Comparison of ENCODE assay signal across 10 mouse cellular contexts in genomic region chr9:119978811-119979441, GRCm38 (mm10). TPM values are rescaled to one million over a fixed set of nuclear protein-coding genes. Genes with fewer than 3 reads are reported as not detected.
DNase-seq lines count a peak whose midpoint lies in the region; ATAC-seq and TF ChIP-seq lines count a peak whose summit lies in the region.
"Had no signal": no experiment of that assay in that cellular context is flagged by ENCODE, and none has a peak within 500 bp of the region (broad histone marks: within the 10 kb centered on the region; RNA-seq: fewer than 3 reads in every experiment).

No protein-coding gene starts in this region.

- H3K9me3 ChIP-seq in heart, embryonic 16.5 days (replicated peaks; ENCODE audit: control insufficient read depth, low read length), result no peaks in the 10 kb centered on the region
- H3K9me3 ChIP-seq in G1E (replicated peaks), result peaks cover 2% of the 10 kb centered on the region; the same call in 1 of the 2 replicates
- H3K9me3 ChIP-seq: hindbrain, embryonic 12.5 days; liver, embryonic 13.5 days had no signal

- H3K27ac ChIP-seq in heart, embryonic 16.5 days (ENCODE audit: low read length), result peak overlapping the region; percentile 62
- H3K27ac ChIP-seq: liver, embryonic 13.5 days had no signal

- peaks cover 8% of the 10 kb centered on the region for H3K36me3 ChIP-seq in heart, embryonic 16.5 days (ENCODE audit: control insufficient read depth, insufficient read depth)
- H3K36me3 ChIP-seq in G1E (replicated peaks), result peaks cover 33% of the 10 kb centered on the region
- H3K36me3 ChIP-seq: hindbrain, embryonic 12.5 days had no signal

- peak overlapping the region; percentile 29; the same call in 1 of the 2 replicates for H3K9ac ChIP-seq in heart, embryonic 16.5 days (ENCODE audit: low read length)
- H3K9ac ChIP-seq: hindbrain, embryonic 12.5 days had no signal

- no peak for DNase-seq in heart, adult 18-20 months
- DNase-seq in 416B (ENCODE audit: low read depth) (peak; percentile 30), G1E (ENCODE audit: low spot score) (no peak)
- DNase-seq in left cerebral cortex, postnatal 25 days (ENCODE audit: low spot score in 2 of 2), result peak; percentile 59 to 94
- no peak for DNase-seq in yolk sac, embryonic 10.5 days (ENCODE audit: low spot score)
- DNase-seq in spleen, postnatal 14 days (ENCODE audit: low spot score in 2 of 2), result no peak
- DNase-seq in gastrocnemius, adult 18-20 months (ENCODE audit: low spot score), result no peak
- DNase-seq: liver, embryonic 13.5 days had no signal

- peaks cover 63% of the 10 kb centered on the region for H3K4me1 ChIP-seq in heart, embryonic 16.5 days (ENCODE audit: control insufficient read depth, insufficient read depth, low read length)
- H3K4me1 ChIP-seq in G1E (ENCODE audit: insufficient read depth, low read depth, low read length), result peaks cover 81% of the 10 kb centered on the region

- H3K27me3 ChIP-seq in heart, embryonic 16.5 days (ENCODE audit: control insufficient read depth, insufficient read depth, low read length), result no peaks in the 10 kb centered on the region
- H3K27me3 ChIP-seq in G1E (ENCODE audit: insufficient read depth, low read length), result no peaks in the 10 kb centered on the region; the same call in 1 of the 2 replicates

- no peak overlapping the region for H3K4me3 ChIP-seq in heart, embryonic 16.5 days (ENCODE audit: low read length)
- H3K4me3 ChIP-seq in G1E (ENCODE audit: low read depth, low read length), result peak overlapping the region; percentile 66; the same call in 1 of the 2 replicates
- H3K4me3 ChIP-seq: hindbrain, embryonic 12.5 days had no signal

- 68% methylated on average over 6 of the region's 6 CpGs for WGBS in heart, embryonic 16.5 days

- TF ChIP-seq CTCF in G1E (IDR thresholded peaks at IDR 0.05; ENCODE audit: low read depth, low read length), result no peak

- no peak for ATAC-seq in heart, embryonic 16.5 days (replicated peaks; ENCODE audit: extremely low read depth, insufficient read depth, low FRiP score)
- no peak for ATAC-seq in G1E (ENCODE audit: extremely low read depth, insufficient number of reproducible peaks, low FRiP score, poor library complexity, severe bottlenecking)

- intact Hi-C loops in left cerebral cortex, postnatal 25 days (cut with DNase I), result no loop called here

- no peak overlapping the region; the same call in 1 of the 2 replicates for H3K4me2 ChIP-seq in heart, embryonic 16.5 days (ENCODE audit: low read depth, low read length)
- H3K4me2 ChIP-seq: hindbrain, embryonic 12.5 days had no signal

RNA-seq across cellular contexts. Expression of gene Csrnp1, which starts 5.5 kb away (rescaled TPM):
- 6.5 and 9.4 TPM in 2 replicates for polyA plus RNA-seq in heart, embryonic 16.5 days (2015; fragmentation: Nextera tagmentation; extraction: Ambion mirVana)
- total RNA-seq in heart, adult 18-20 months (2021), result 10 to 100 TPM; 16.7 to 20.7 TPM
- total RNA-seq in G1E (2014; fragmentation: Nextera tagmentation) (17.0 and 26.5 TPM in 2 replicates), G1E (2017) (17.3 and 19.9 TPM in 2 replicates)
- 35.0 and 44.1 TPM in 2 replicates for polyA plus RNA-seq in G1E (2012)
- total RNA-seq in left cerebral cortex, postnatal 25 days (2021), result 10 to 100 TPM; 14.2 to 16.1 TPM
- total RNA-seq in gastrocnemius, adult 18-20 months (2021), result 10 to 100 TPM; 11.4 to 27.0 TPM

RNA-seq across cellular contexts. Expression of gene Ttc21a, which starts 41.5 kb away (rescaled TPM):
- polyA plus RNA-seq in heart, embryonic 16.5 days (2015; fragmentation: Nextera tagmentation; extraction: Ambion mirVana), result 0.37 and 0.39 TPM in 2 replicates
- total RNA-seq in heart, adult 18-20 months (2021), result under 1 TPM in 1 of 2 experiments, not detected in 1; 0.21 TPM
- total RNA-seq in G1E (2014; fragmentation: Nextera tagmentation) (not detected in 2 replicates), G1E (2017) (0.17 and 0.38 TPM in 2 replicates)
- polyA plus RNA-seq in G1E (2012), result 0.02 and 0.06 TPM in 2 replicates
- total RNA-seq in left cerebral cortex, postnatal 25 days (2021), result under 1 TPM; 0.43 to 0.60 TPM
- not detected for total RNA-seq in gastrocnemius, adult 18-20 months (2021)

RNA-seq across cellular contexts. Expression of gene Gorasp1, which starts 41.6 kb away (rescaled TPM):
- polyA plus RNA-seq in heart, embryonic 16.5 days (2015; fragmentation: Nextera tagmentation; extraction: Ambion mirVana), result 22.4 and 23.1 TPM in 2 replicates
- 10 to 100 TPM; 31.8 to 35.8 TPM for total RNA-seq in heart, adult 18-20 months (2021)
- total RNA-seq in G1E (2014; fragmentation: Nextera tagmentation), result 9.7 and 11.0 TPM in 2 replicates
- total RNA-seq in G1E (2017), result 4.8 and 7.4 TPM in 2 replicates
- 15.4 and 18.3 TPM in 2 replicates for polyA plus RNA-seq in G1E (2012)
- 10 to 100 TPM; 32.6 to 35.4 TPM for total RNA-seq in left cerebral cortex, postnatal 25 days (2021)
- 10 to 100 TPM; 21.0 to 21.6 TPM for total RNA-seq in gastrocnemius, adult 18-20 months (2021)

RNA-seq across cellular contexts. Expression of gene Xirp1, which starts 44.5 kb away (rescaled TPM):
- polyA plus RNA-seq in heart, embryonic 16.5 days (2015; fragmentation: Nextera tagmentation; extraction: Ambion mirVana), result 54.9 and 56.1 TPM in 2 replicates
- 100 to 1,000 TPM; 145 to 150 TPM for total RNA-seq in heart, adult 18-20 months (2021)
- total RNA-seq in G1E (2014; fragmentation: Nextera tagmentation), result not detected in 2 replicates
- 0.05 and 0.06 TPM in 2 replicates for total RNA-seq in G1E (2017)
- not detected in 2 replicates for polyA plus RNA-seq in G1E (2012)
- under 1 TPM; 0.11 TPM for total RNA-seq in left cerebral cortex, postnatal 25 days (2021)
- total RNA-seq in gastrocnemius, adult 18-20 months (2021), result 100 to 1,000 TPM in 1 of 2 experiments, 10 to 100 TPM in 1; 81.3 to 590 TPM

Comparison
In these comparisons a context has a peak if more than half of its experiments do, and no peak if none do; other contexts are left out.
1. DNase-seq: peak in 416B (single experiment) and left cerebral cortex, postnatal 25 days (2 of 2); none in heart, adult 18-20 months (0 of 2), G1E (single experiment), yolk sac, embryonic 10.5 days (single experiment), spleen, postnatal 14 days (0 of 2) and gastrocnemius, adult 18-20 months (single experiment).